Mouse (Mus musculus) left cerebral cortex, adult 18-20 months (tissue): ENCODE measurements around the gene Tomm22. TPM values are rescaled to one million over a fixed set of nuclear protein-coding genes. Genes with fewer than 3 reads are reported as not detected.

Source experiments
- DNase-seq, 2 experiments: peaks; one replicate each; pipeline ENCODE4 v3.0.0; 2021 to 2022; ENCODE audit warnings: low spot score in 2 of 2, mixed read lengths in 1 of 2
- total RNA-seq, 2 experiments: library from RNA; stranded (reverse); gene quantifications; 2 replicates each; pipeline ENCODE4 v1.2.3; 2021

Gene Tomm22
- total RNA-seq, 2 experiments from 2014 or later: 102 to 108 TPM

DNA sequence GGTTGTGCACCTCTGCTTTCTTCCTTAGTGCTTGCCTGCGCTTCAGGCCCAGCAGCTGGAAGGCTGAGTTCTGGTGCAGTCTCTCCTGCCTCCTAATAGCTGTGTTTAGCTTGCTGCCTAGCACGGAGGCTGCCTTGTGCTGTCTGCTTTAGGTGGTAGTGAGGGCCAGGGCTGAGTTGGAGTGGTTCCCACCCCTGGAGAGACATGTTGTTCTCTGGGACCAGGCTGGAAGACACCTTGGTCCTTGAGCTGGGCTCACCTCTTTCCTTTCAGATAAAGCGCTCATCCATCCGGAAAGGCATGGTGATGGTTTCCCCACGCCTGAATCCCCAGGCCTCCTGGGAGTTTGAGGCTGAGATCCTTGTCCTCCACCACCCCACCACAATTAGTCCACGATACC lies 46.0 kb downstream of the Tomm22 start:
- no peak for DNase-seq

GRCm38 (mm10) chr15:79720267-79720666 lies 49.6 kb downstream of the Tomm22 start:
- DNase-seq: no peak

DNA sequence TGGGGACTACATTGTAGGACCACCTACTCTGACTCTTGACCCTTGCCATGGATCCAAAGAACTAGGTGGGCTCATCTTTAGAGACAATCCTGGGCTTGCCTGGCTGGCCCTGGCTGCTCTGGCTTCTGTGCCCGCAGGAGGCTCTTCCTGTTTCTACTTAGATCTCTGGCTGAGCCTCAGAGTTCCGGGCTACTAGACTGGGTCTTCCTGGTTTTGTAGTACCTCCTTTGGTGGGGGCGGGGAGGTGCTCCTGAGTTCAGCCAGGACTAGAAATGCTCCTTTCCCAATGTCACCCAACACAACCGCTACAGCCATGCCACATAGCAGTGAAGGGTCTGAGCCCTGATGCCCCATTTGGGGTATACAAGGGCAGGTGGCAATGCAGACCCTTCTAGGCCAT lies 50.1 kb downstream of the Tomm22 start:
- no peak for DNase-seq

Other genes with a start within 250 kb of the Tomm22 start
- 100 to 1,000 TPM; 135 to 149 TPM for gene Csnk1e, start 215.3 kb upstream of the Tomm22 start, total RNA-seq
- 100 to 1,000 TPM; 184 TPM for gene Kcnj4, start 165.6 kb upstream of the Tomm22 start, total RNA-seq
- under 1 TPM; 0.35 to 0.63 TPM for gene Kdelr3, start 154.4 kb upstream of the Tomm22 start, total RNA-seq
- gene Ddx17, start 124.1 kb upstream of the Tomm22 start, total RNA-seq: 100 to 1,000 TPM; 304 to 309 TPM
- under 1 TPM; 0.37 to 0.53 TPM for gene Dmc1, start 65.8 kb upstream of the Tomm22 start, total RNA-seq
- 10 to 100 TPM in 1 of 2 experiments, 1 to 10 TPM in 1; 9.3 to 10.0 TPM for gene Fam227a, start 11.9 kb upstream of the Tomm22 start, total RNA-seq
- 10 to 100 TPM; 42.4 to 47.0 TPM for gene Cby1, start 11.7 kb upstream of the Tomm22 start, total RNA-seq
- gene Josd1, start 17.1 kb downstream of the Tomm22 start, total RNA-seq: 10 to 100 TPM; 65.8 to 71.5 TPM
- 10 to 100 TPM; 52.7 to 53.4 TPM for gene Gtpbp1, start 20.0 kb downstream of the Tomm22 start, total RNA-seq
- 10 to 100 TPM; 46.7 to 49.4 TPM for gene Sun2, start 71.7 kb downstream of the Tomm22 start, total RNA-seq
- gene Dnal4, start 107.0 kb downstream of the Tomm22 start, total RNA-seq: 10 to 100 TPM; 53.0 to 56.9 TPM
- 100 to 1,000 TPM; 691 to 759 TPM for gene Nptxr, start 133.9 kb downstream of the Tomm22 start, total RNA-seq
- 10 to 100 TPM in 1 of 2 experiments, 1 to 10 TPM in 1; 6.8 to 28.8 TPM for gene Npcd, start 163.4 kb downstream of the Tomm22 start, total RNA-seq
- 100 to 1,000 TPM; 323 TPM for gene Cbx6, start 163.8 kb downstream of the Tomm22 start, total RNA-seq
- 1 to 10 TPM; 4.3 to 5.0 TPM for gene Apobec3, start 220.8 kb downstream of the Tomm22 start, total RNA-seq